Mouse (Mus musculus): ENCODE results near the gene Lenep.

- no peak for TF ChIP-seq CTCF (IDR thresholded peaks at IDR 0.05; ENCODE audit: borderline replicate concordance, insufficient read depth, low read length)
- no peak for TF ChIP-seq POLR2A (IDR thresholded peaks at IDR 0.05; ENCODE audit: low read depth, low read length)
Measured at GRCm38 (mm10) chr3:89401329-89401728, 1.3 kb downstream of the Lenep start.
